Mouse (Mus musculus): ENCODE measurements around the gene Prpmp5. TPM values are rescaled to one million over a fixed set of nuclear protein-coding genes. Genes with fewer than 3 reads are reported as not detected.
"Not testable (repeated sequence)": the region's sequence is repeated elsewhere in the genome, so short reads cannot be mapped to it uniquely, and the experiment has no call there.

Prpmp5 gene
- not detected for polyA plus RNA-seq (2012; fragmentation: generic; extraction: Trizol)
- long read RNA-seq, experiment 1: 0 reads
- long read RNA-seq, experiment 2: 0 reads

DNA sequence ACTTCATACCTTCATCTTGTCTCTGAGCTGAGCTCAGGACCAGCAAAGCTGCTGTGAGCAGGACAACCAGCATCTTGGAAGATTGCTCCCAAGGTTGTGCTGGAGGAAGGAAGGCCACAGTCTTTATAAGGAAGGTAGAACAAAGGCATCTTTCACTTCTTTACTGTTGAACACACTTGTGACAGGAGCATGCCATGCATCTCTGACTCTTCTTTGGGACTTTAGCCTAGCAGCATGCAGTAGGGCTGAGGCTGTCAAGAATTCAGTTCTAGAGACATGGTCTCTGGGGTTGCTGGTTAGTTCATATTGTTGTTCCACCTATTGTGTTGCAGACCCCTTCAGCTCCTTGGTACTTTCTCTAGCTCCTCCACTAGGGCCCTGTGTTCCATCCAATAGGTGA lies at the start of gene Prpmp5:
Prpmp5 (minus strand) TSS at position 101 of the 400 bp plus-strand sequence.
- H3K36me3 ChIP-seq (ENCODE audit: control insufficient read depth, insufficient read depth); H3K79me3 ChIP-seq (ENCODE audit: low read depth); H3K79me2 ChIP-seq (ENCODE audit: control insufficient read depth, insufficient read depth); H3K27me3 ChIP-seq (ENCODE audit: control insufficient read depth, insufficient read depth, insufficient read length); H3ac ChIP-seq (ENCODE audit: control insufficient read depth, insufficient read length, low read depth); H3K4me3 ChIP-seq (ENCODE audit: insufficient read depth, poor library complexity, severe bottlenecking): not testable (repeated sequence)

DNA sequence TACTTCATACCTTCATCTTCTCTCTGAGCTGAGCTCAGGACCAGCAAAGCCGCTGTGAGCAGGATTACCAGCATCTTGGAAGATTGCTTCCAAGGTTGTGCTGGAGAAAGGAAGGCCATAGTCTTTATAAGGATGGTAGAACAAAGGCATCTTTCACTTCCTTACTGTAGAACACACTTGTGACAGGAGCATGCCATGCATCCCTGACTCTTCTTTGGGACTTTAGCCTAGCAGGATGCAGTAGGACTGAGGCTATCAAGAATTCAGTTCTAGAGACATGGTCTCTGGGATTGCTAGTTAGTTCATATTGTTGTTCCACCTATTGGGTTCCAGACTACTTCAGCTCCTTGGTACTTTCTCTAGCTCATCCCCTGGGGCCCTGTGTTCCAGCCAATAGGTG lies 49.5 kb upstream of the Prpmp5 start, which contains the start of gene Gm8882:
Gm8882 (minus strand) TSS at position 101 of the 400 bp plus-strand sequence.
- not testable (repeated sequence) for H3K4me3 ChIP-seq (ENCODE audit: insufficient read depth, poor library complexity, severe bottlenecking); H3K79me3 ChIP-seq (ENCODE audit: low read depth); H3K27me3 ChIP-seq (ENCODE audit: control insufficient read depth, insufficient read depth, insufficient read length); H3ac ChIP-seq (ENCODE audit: control insufficient read depth, insufficient read length, low read depth); H3K79me2 ChIP-seq (ENCODE audit: control insufficient read depth, insufficient read depth); H3K36me3 ChIP-seq (ENCODE audit: control insufficient read depth, insufficient read depth)

Other genes starting within 250 kb of the Prpmp5 start
- not detected for gene Prb1, start 104.2 kb downstream of the Prpmp5 start, polyA plus RNA-seq (2012; fragmentation: generic; extraction: Trizol)
- not detected for gene Gm8882, start 49.4 kb upstream of the Prpmp5 start, polyA plus RNA-seq (2012; fragmentation: generic; extraction: Trizol)

Measured in C2C12 (cell line).